In the genomic region with DNA sequence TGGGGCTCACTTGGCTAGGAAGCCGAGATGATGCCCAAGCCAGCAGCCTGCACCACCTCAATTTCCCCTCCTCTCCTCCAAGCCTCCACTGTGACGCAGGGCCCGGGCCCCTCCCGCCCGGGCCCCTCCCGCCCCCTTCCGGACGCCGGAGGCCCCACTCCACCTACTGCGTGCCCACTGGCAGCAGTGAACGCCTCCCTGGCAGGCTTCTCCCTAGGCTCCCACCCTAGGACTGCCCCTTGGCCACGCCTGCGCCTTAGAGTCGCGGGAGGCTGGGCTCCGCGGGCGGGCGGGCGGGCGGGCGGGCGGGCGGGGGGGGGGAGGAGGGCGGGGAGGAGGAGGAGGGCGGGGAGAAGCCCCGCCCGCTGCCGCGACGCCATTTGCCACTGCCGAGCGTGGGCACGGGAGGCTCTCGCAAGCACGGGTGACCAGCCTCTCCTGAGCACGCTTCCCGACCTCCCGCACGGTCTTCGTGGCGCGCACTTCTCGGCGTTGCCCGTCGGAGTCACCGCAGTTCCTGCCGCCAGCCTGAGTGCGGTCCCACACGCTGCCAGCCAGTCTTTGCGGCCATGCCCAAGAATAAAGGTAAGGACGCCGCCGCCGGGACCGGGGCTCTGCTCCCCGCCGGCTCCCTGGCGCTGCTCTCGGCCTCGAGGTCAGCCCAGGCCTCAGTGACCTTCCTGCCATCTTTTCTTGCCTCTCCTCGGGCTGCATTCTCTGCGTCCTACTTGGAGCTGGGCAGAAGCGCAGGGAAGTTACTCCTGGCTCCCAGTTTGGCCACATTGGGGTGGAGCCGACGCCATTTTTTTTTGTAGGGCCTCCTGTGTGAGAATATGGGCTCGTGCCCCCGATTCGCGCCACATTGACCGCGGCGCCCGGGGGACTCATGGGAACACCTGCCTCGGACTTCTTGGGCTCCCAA, we compare ENCODE assay signal across 8 mouse cellular contexts. TPM values are rescaled to one million over a fixed set of nuclear protein-coding genes. Genes with fewer than 3 reads are reported as not detected.
DNase-seq lines count a peak whose midpoint lies in the region; ATAC-seq lines count a peak whose summit lies in the region.

Gene Eif1ax, plus strand, starts transcription at position 348 of the 922 bp plus-strand sequence.

- H3K27me3 ChIP-seq in heart, embryonic 14.5 days (ENCODE audit: control insufficient read depth, insufficient read depth, low read length), result no peaks in the 10 kb centered on the region
- no peaks in the 10 kb centered on the region for H3K27me3 ChIP-seq in liver, embryonic 13.5 days
- no peaks in the 10 kb centered on the region; the same call in 1 of the 2 replicates for H3K27me3 ChIP-seq in stomach, embryonic 16.5 days (ENCODE audit: control insufficient read depth, insufficient read depth, low read length)

- peak within 1 kb of the TSS; percentile 63 for H3K4me2 ChIP-seq in heart, embryonic 14.5 days (ENCODE audit: low read length)
- peak within 1 kb of the TSS; percentile 72 for H3K4me2 ChIP-seq in liver, embryonic 13.5 days
- H3K4me2 ChIP-seq in stomach, embryonic 16.5 days (ENCODE audit: low read depth, low read length), result peak within 1 kb of the TSS; percentile 52

- peak; percentile 99 for ATAC-seq in heart, embryonic 14.5 days (ENCODE audit: insufficient number of reproducible peaks, insufficient read depth, low FRiP score, low read depth)
- ATAC-seq in liver, embryonic 13.5 days (ENCODE audit: low read depth), result peak; percentile 100
- peak; percentile 98 for ATAC-seq in stomach, embryonic 16.5 days (ENCODE audit: insufficient read depth, low FRiP score)

- peak within 1 kb of the TSS; percentile 84 for H3K27ac ChIP-seq in brown adipose tissue, adult 24 weeks (replicated peaks; ENCODE audit: low read depth, low read length)
- peak within 1 kb of the TSS; percentile 70 to 86 for H3K27ac ChIP-seq in heart, embryonic 14.5 days (replicated peaks in 1 of 2; ENCODE audit: control insufficient read depth in 1 of 2, insufficient read depth in 1 of 2, low read depth in 2 of 2, low read length in 2 of 2)
- H3K27ac ChIP-seq in liver, embryonic 13.5 days, result peak within 1 kb of the TSS; percentile 74
- peak within 1 kb of the TSS; percentile 72; the same call in 1 of the 2 replicates for H3K27ac ChIP-seq in stomach, embryonic 16.5 days (ENCODE audit: low read length)

- no peaks in the 10 kb centered on the region for H3K9me3 ChIP-seq in heart, embryonic 14.5 days (ENCODE audit: control insufficient read depth, low read length)
- no peaks in the 10 kb centered on the region for H3K9me3 ChIP-seq in liver, embryonic 13.5 days (replicated peaks)
- no peaks in the 10 kb centered on the region for H3K9me3 ChIP-seq in stomach, embryonic 16.5 days (replicated peaks; ENCODE audit: control insufficient read depth, low read length)

- peak within 1 kb of the TSS; percentile 98 for H3K4me3 ChIP-seq in brown adipose tissue, adult 24 weeks (ENCODE audit: insufficient read depth, low read depth, low read length)
- peak within 1 kb of the TSS; percentile 71 to 74 for H3K4me3 ChIP-seq in heart, embryonic 14.5 days (ENCODE audit: control insufficient read depth in 1 of 2, insufficient read depth in 1 of 2, low read depth in 1 of 2, low read length in 2 of 2)
- peak within 1 kb of the TSS; percentile 80 for H3K4me3 ChIP-seq in liver, embryonic 13.5 days (replicated peaks)
- peak within 1 kb of the TSS; percentile 71 for H3K4me3 ChIP-seq in stomach, embryonic 16.5 days (replicated peaks; ENCODE audit: low read length)

- H3K4me1 ChIP-seq in brown adipose tissue, adult 24 weeks (ENCODE audit: control insufficient read depth, insufficient read depth, insufficient read length, low read length), result no peaks in the 10 kb centered on the region
- H3K4me1 ChIP-seq in heart, embryonic 14.5 days (ENCODE audit: control insufficient read depth in 2 of 2, insufficient read depth in 2 of 2, low read length in 2 of 2), result 0 out of 4 replicates have a peak, but pooled peaks cover 0 to 3% of the 10 kb centered on the region in 2 experiments
- H3K4me1 ChIP-seq in liver, embryonic 13.5 days (replicated peaks), result peaks cover 28% of the 10 kb centered on the region
- H3K4me1 ChIP-seq in stomach, embryonic 16.5 days (ENCODE audit: control insufficient read depth, insufficient read depth, low read length), result no peaks in the 10 kb centered on the region

- whole genome bisulfite sequencing in heart, embryonic 14.5 days, result 23% methylated on average over 42 of the region's 76 CpGs
- WGBS in liver, embryonic 13.5 days (ENCODE audit: insufficient replicate concordance), result 16% methylated on average over 53 of the region's 76 CpGs
- WGBS in stomach, embryonic 16.5 days, result 15% methylated on average over 55 of the region's 76 CpGs

- peaks cover 10% of the 10 kb centered on the region for H3K36me3 ChIP-seq in heart, embryonic 14.5 days (ENCODE audit: control insufficient read depth, insufficient read depth, low read length)
- peaks cover 9% of the 10 kb centered on the region; the same call in 1 of the 2 replicates for H3K36me3 ChIP-seq in liver, embryonic 13.5 days
- H3K36me3 ChIP-seq in stomach, embryonic 16.5 days (ENCODE audit: control insufficient read depth, insufficient read depth, low read length), result no peaks in the 10 kb centered on the region

- DNase-seq in CD4-positive, CD25-positive, alpha-beta regulatory T cell, adult 2 months (ENCODE audit: low read depth, low spot score), result peak; percentile 91
- DNase-seq in fibroblast of lung, adult 2 months (ENCODE audit: low read depth), result peak; percentile 75
- DNase-seq in kidney, postnatal 14 days, result peak; percentile 88
- DNase-seq in liver, embryonic 13.5 days, result peak; percentile 80
- DNase-seq in neural tube, embryonic 10.5 days (ENCODE audit: extremely low spot score, low spot score), result peak; percentile 71

- peak within 1 kb of the TSS; percentile 84 for H3K9ac ChIP-seq in heart, embryonic 14.5 days (ENCODE audit: low read length)
- H3K9ac ChIP-seq in liver, embryonic 13.5 days, result peak within 1 kb of the TSS; percentile 82
- H3K9ac ChIP-seq in stomach, embryonic 16.5 days (ENCODE audit: low read length), result peak within 1 kb of the TSS; percentile 80

RNA-seq across cellular contexts. Expression of gene Eif1ax, which starts in this region (rescaled TPM):
- 52.1 and 61.4 TPM in 2 replicates for polyA plus RNA-seq in brown adipose tissue, adult 24 weeks (2012; ENCODE audit: insufficient read depth, insufficient read length, missing spikeins)
- polyA plus RNA-seq in heart, embryonic 14.5 days (2014; fragmentation: Nextera tagmentation; extraction: Ambion mirVana), result 93.8 and 97.4 TPM in 2 replicates
- polyA plus RNA-seq in liver, embryonic 13.5 days (2015; fragmentation: Nextera tagmentation; extraction: Ambion mirVana), result 104 and 119 TPM in 2 replicates
- polyA plus RNA-seq in stomach, embryonic 16.5 days (2015; fragmentation: Nextera tagmentation; extraction: Ambion mirVana), result 113 and 118 TPM in 2 replicates

Comparison
In these comparisons a context has a peak if more than half of its experiments do, and no peak if none do; other contexts are left out.
1. Peak in every context shown above with its lines: DNase-seq, ATAC-seq, H3K4me3 ChIP-seq and H3K27ac ChIP-seq.